Mouse (Mus musculus): ENCODE measurements at regions not wholly inside any gene's neighbourhood (a gene's known extent, or its start where the extent isn't known, plus 50 kb on each side); places are given as distances from the start of the nearest gene placed in this dataset.

DNA sequence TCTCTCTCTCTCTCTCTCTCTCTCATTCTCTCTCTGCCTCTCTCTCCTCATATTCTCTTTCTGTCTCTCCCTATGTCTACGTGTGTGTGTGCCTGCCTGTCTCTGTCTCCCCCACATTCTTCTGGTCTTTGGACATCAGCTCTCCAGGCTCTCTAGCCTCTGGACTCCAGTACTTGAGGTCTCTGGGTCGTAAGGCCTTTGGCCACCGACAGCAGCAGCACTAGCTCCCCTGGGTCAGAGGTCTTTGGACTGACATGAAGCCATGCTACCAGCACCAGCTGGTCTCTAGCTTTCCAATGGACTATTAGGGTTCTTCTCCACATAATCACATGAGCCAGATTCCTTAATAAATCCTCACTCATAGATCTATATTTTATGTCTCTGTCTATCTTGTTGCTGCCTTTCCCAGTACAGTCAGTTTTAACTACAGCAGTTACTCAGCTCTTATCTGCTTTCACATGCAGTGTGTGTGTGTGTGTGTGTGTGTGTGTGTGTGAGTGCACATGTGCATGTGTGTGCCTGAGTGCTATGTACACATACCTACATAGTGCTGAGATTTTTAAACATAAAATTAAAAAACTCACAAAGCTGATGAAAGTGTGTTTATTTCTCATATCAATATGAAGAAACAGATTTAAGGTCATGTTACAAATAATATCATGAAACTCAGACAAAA, 81.7 kb upstream of the Cpeb2 start:
- no peaks in the 10 kb centered on the region for H3K9me3 ChIP-seq
- no peak overlapping the region for H3K4me2 ChIP-seq
- peak overlapping the region; percentile 77 for H3K27ac ChIP-seq (replicated peaks)
- no peak overlapping the region for H3K9ac ChIP-seq
- ATAC-seq (ENCODE audit: low FRiP score, low read depth), result no peak
- no peaks in the 10 kb centered on the region; the same call in none of the 2 replicates for H3K4me1 ChIP-seq (replicated peaks)
- no peaks in the 10 kb centered on the region for H3K27me3 ChIP-seq
- WGBS, result 78% methylated on average over 3 of the region's 3 CpGs
- no peak overlapping the region for H3K4me3 ChIP-seq
- H3K36me3 ChIP-seq, result no peaks in the 10 kb centered on the region

DNA sequence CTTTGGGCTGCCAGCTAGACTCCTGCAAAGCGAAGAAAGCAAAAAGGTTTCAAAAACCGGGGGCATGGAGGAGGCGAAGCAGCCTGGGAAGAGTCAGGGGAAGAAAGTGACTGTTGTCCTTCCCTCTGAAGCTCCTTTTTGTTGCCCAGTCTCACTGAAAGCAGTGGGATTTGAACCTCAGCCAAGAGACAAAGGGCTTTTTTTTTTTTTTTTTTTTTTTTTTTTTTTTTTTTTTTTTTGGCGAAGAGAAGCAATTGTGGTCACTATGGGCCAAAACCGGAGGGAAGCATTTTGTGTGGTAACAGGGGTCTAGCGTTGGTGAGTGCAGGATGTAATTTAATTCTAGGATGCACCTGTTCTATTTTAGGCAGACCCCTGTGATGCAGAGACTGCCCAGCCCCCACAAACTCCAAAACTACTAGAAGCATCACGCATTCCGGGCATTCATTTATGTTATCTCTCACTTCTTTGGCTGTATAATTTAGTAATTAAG, 80.8 kb upstream of the Cpeb2 start:
- peak; percentile 59 for ATAC-seq (ENCODE audit: low FRiP score, low read depth)
- H3K9me3 ChIP-seq, result no peaks in the 10 kb centered on the region
- no peaks in the 10 kb centered on the region for H3K36me3 ChIP-seq
- 0 out of 2 replicates have a peak overlapping the region, but pooled peaks have one; percentile 9 for H3K4me2 ChIP-seq
- 37% methylated on average over 8 of the region's 8 CpGs for WGBS
- H3K27ac ChIP-seq (replicated peaks), result peak overlapping the region; percentile 77
- no peaks in the 10 kb centered on the region for H3K27me3 ChIP-seq
- H3K4me3 ChIP-seq, result no peak overlapping the region
- H3K9ac ChIP-seq, result no peak overlapping the region
- no peaks in the 10 kb centered on the region; the same call in none of the 2 replicates for H3K4me1 ChIP-seq (replicated peaks)

DNA sequence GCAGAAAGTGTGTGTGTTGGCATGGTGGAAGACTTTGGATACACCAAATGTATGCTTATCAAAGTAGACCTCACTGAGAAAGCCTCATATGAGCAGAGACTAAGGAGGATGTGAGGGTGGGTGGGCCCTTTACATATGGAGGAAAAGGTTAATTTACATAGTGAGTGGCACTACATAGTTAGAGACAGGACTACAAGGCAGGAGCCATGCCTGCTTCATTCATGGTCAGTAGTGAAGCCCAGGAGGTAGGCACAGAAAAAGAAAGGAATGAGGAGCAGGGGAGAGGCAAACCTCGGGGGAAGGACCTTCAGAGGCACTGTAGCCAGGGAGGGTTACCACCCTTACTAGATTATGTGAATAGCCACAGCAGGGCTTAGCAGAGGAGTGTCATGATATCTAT, 80.1 kb upstream of the Cpeb2 start:
- H3K27me3 ChIP-seq, result no peaks in the 10 kb centered on the region
- H3K9me3 ChIP-seq, result no peaks in the 10 kb centered on the region
- no peaks in the 10 kb centered on the region; the same call in none of the 2 replicates for H3K4me1 ChIP-seq (replicated peaks)
- no peak overlapping the region for H3K4me2 ChIP-seq
- H3K9ac ChIP-seq, result no peak overlapping the region
- ATAC-seq (ENCODE audit: low FRiP score, low read depth), result no peak
- no peaks in the 10 kb centered on the region for H3K36me3 ChIP-seq
- peak overlapping the region; percentile 18 for H3K27ac ChIP-seq (replicated peaks)
- H3K4me3 ChIP-seq, result no peak overlapping the region
- WGBS, result 65% methylated on average over 1 of the region's 1 CpGs

DNA sequence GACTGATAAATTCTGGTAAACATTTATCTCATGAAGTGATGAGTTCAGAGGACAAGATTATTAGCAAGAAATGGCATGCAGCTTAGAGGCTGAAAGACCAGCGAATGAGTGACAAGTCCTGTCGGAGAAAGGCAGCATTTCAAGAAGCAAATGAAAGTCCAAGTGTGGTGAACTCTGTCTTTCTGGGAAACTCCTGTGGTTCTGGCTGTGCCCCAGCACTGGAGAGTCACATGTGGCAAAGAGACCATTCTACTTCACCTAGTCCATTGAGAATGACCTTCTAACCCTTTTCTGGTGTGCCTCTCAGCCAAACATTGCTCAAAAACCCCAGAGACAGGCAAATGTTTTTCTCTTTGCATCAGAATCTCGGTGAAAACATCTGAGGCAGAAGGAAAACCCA, 76.2 kb upstream of the Cpeb2 start:
- H3K9ac ChIP-seq, result no peak overlapping the region
- H3K27ac ChIP-seq (replicated peaks), result no peak overlapping the region
- H3K4me2 ChIP-seq, result no peak overlapping the region
- ATAC-seq (ENCODE audit: low FRiP score, low read depth), result no peak
- no peaks in the 10 kb centered on the region for H3K36me3 ChIP-seq
- no peaks in the 10 kb centered on the region for H3K27me3 ChIP-seq
- no peaks in the 10 kb centered on the region for H3K9me3 ChIP-seq
- no peaks in the 10 kb centered on the region; the same call in 1 of the 2 replicates for H3K4me1 ChIP-seq (replicated peaks)
- 82% methylated on average over 3 of the region's 3 CpGs for WGBS
- no peak overlapping the region for H3K4me3 ChIP-seq

- no peak overlapping the region for H3K9ac ChIP-seq
- H3K36me3 ChIP-seq, result no peaks in the 10 kb centered on the region
- no peaks in the 10 kb centered on the region for H3K9me3 ChIP-seq
- no peak overlapping the region for H3K4me3 ChIP-seq
- no peak overlapping the region for H3K27ac ChIP-seq (replicated peaks)
- H3K27me3 ChIP-seq, result no peaks in the 10 kb centered on the region
- ATAC-seq (ENCODE audit: low FRiP score, low read depth), result no peak
- 89% methylated on average over 6 of the region's 6 CpGs for WGBS
- H3K4me1 ChIP-seq (replicated peaks), result no peaks in the 10 kb centered on the region
- H3K4me2 ChIP-seq, result no peak overlapping the region
Measured at GRCm38 (mm10) chr5:43160140-43160539, 72.8 kb upstream of the Cpeb2 start.

DNA sequence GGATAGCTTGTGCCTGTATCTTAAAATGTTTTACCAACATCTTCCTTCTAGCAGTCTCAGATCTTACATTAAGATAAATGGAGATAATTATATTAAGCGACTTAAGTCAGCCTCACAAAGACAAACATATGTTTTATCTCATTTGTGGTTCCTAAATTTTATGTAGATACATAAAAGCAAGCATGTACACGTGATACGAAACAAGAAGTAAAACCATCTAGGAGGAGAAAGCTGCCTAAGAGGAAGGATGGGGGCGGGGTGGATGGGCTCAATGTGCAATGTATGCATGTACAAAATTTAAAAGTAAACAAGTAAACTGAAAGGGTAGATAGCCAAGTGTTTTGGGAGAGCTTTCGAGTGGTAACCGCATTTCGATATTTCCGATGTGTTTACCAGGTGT, 51.5 kb upstream of the Cpeb2 start:
- WGBS, result 92% methylated on average over 8 of the region's 8 CpGs
- no peak for ATAC-seq (ENCODE audit: low FRiP score, low read depth)

More for the DNA sequence above, 51.5 kb upstream of the Cpeb2 start:
- no peak overlapping the region for H3K4me2 ChIP-seq
- H3K27ac ChIP-seq (replicated peaks), result no peak overlapping the region
- no peaks in the 10 kb centered on the region for H3K9me3 ChIP-seq
- H3K27me3 ChIP-seq, result no peaks in the 10 kb centered on the region
- H3K36me3 ChIP-seq, result no peaks in the 10 kb centered on the region
- H3K4me1 ChIP-seq (replicated peaks), result no peaks in the 10 kb centered on the region
- no peak overlapping the region for H3K4me3 ChIP-seq
- no peak overlapping the region for H3K9ac ChIP-seq
